Mouse (Mus musculus): ENCODE measurements around the gene Bsg.

GRCm38 (mm10) chr10:79691986-79692548 is 12.2 kb upstream of the Bsg start:
- TF ChIP-seq CTCF (IDR thresholded peaks at IDR 0.05 in 2 of 3, conservative IDR thresholded peaks at IDR 0.05 in 1 of 3; ENCODE audit: control insufficient read depth in 1 of 3, insufficient read depth in 1 of 3, low read depth in 2 of 3, low read length in 3 of 3, poor library complexity in 1 of 3, severe bottlenecking in 1 of 3) (peak; percentile 42 to 43 (median 43)), RCOR1 (IDR thresholded peaks at IDR 0.05; ENCODE audit: low read depth, low read length) (no peak), SIN3A (IDR thresholded peaks at IDR 0.05; ENCODE audit: low read length) (no peak)
